Mouse (Mus musculus): ENCODE results near the gene Man1c1.

The Man1c1 gene

DNA sequence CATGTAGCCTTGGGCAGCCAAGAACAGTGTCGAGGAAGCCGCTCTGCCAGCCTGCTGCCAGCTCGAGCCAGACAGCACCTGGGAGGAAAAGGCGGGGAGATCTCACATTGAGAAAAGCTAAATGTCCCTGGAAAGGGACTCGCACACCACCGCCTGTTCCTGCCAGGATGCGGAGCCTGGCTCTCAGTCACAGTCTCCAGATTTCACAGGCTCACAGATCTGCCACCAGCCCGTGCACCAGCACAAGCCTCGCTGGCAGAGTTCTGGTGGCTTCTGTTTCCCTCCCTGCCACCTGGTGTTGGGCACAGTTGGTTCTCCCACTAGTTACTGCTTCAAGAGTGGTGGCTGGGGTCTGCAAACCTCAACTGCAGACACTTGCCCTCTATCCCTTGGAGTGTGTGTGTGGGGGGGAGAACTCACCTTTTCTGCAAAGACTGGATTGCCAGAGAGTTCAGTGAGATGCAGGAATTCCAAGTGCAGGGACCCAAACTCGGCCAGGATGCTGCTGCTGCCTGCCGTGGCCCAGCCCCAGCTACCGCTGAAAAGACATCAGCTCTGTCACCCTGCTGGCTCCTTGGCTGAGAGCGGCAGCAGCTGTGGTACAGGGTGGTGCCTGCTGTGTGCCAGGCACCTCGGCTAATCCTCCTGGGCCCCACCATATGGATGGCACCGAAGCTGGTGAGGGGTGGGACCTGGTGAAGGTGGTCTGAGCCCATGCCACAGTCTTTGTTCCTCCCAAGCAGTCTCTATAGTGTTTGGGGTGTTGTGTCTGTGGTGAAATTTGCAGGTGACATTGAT, 123.5 kb downstream of the Man1c1 start:
- no peak for DNase-seq (ENCODE audit: low read depth, low spot score)

DNA sequence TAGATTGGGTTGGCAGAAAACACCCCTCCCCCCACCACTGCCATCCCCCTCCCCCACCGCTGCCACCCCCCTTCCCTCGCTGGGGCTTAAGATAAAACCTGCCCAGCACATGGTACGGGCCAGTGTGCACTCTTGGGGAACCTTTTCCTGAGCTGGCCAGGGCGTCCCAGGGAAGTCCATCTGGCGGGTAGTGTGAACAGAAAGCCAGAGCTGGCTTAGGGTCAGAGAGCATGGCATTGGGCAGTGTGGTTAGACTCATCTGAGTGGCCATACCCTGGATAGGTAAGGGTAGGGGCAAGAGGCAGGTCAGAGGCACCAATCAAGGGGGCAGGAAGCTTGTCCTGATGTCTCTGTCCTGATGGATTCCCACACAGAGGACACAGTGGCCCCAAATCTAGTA, 124.5 kb downstream of the Man1c1 start:
- no peak for DNase-seq (ENCODE audit: low read depth, low spot score)

DNA sequence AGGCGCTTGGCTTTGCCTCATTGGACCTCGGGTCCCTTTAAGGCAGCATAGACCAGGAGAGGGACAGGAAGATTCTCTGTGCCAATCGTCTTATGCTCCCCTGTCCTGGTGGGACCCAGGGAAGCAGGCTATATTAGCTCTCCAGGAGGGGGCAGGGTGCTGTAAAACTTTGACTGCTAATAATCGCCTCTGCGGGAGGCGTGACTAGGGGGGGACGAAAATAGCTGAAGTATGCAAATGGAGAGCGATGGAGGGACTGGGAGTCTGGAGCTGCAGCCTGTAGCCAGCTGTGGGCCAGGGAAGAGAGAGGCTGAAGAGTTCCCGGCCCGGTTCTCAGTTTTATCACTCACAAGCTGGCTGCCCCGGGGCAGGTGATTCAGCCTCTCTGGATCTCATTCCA, 124.9 kb downstream of the Man1c1 start:
- no peak for DNase-seq (ENCODE audit: low read depth, low spot score)

DNA sequence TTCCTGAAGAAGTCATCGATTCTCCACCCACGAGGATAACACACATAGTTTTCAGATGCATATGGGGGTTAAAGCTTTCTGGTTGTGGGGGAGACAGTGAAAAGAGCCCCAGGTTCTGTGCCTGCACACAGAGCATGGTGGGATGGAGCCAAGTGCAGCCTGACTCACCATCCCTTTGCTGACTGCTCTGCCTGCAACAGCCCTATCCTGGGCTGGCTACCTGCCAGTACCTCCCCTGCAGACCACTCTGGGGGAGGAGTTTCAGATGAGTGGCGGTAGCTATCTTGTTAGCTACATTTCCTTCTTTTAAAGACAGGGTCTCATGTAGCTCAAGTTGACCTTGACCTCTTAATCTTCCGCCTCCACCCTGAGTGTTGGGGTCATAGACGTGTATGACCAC, 125.7 kb downstream of the Man1c1 start:
- no peak for DNase-seq (ENCODE audit: low read depth, low spot score)

DNA sequence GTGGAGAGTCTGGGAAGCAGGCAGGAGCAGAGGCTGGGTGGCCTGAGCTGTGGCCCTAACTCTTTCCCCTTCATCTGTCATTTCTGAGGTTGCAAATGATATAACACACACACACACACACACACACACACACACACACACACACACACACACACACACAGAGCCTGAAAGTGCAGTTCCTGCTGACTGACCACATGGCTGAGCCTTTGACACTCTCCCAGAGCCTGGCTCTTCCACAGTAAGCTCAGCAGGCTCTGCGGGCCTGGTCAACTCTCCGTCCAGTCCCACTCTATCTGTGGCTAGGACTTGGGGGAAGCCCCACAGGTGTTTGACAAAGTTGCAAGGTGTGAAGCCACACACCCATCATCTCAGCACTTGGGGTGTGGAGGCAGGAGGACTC, 126.8 kb downstream of the Man1c1 start:
- DNase-seq (ENCODE audit: low read depth, low spot score), result no peak

DNA sequence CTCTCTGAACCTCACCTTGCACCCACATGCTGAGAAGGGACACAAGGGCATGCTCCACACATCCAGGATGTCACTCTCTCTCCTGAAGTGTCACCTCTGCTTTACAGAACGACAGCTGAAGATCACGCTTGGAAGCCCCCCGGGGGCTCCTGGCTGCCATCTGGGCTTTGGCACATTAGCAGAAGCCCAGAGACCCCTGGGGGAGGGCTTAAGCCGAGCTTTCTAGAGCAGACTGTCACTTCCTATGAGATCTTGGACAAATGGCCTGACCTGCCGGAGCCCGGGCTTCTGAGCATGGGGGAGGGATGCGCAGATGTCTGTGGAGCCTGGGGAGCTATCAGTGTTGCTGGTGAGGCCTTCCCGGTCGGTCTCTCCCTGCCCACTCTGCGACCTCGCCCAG, 128.6 kb downstream of the Man1c1 start:
- DNase-seq (ENCODE audit: low read depth, low spot score), result no peak

DNA sequence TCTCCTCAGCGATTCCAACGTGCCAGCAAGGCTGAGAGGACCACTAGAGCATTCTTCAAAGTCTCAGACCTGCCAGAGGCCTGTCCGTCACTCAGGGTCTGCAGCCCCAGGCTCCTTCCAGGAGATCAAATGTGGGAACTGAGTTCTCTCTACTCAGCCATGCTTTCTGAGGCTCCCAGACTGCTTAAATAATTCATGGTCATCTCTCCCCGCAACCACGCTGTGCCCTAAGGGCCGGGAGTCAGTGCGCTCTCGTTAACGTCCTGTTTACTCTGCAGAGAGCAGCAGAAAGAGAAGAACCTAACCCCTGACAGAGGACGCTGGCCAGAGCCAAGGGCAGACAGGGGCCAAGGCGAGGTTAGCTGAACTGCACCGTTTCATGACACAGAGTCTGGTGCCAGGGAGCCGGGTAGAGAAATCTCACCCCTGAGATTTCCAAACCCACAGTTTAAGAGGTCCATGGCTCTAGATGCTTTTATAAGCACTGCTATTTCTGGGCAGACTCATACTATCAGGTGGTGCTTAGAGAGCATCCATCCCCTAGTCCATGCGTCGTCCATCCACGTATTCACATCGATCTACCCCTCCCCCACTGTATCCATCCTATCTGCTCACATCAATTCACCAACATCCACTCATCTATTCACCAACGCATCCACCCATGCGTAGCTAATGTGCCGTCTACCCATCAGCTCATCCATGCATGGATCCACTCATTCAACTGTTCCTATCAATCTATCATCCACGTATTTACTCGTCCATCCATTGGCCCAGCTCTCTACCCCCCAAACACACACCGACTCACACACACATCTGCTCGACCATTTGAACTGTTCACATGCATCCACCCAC, 131.4 kb downstream of the Man1c1 start:
- no peak for DNase-seq (ENCODE audit: low read depth, low spot score)

DNA sequence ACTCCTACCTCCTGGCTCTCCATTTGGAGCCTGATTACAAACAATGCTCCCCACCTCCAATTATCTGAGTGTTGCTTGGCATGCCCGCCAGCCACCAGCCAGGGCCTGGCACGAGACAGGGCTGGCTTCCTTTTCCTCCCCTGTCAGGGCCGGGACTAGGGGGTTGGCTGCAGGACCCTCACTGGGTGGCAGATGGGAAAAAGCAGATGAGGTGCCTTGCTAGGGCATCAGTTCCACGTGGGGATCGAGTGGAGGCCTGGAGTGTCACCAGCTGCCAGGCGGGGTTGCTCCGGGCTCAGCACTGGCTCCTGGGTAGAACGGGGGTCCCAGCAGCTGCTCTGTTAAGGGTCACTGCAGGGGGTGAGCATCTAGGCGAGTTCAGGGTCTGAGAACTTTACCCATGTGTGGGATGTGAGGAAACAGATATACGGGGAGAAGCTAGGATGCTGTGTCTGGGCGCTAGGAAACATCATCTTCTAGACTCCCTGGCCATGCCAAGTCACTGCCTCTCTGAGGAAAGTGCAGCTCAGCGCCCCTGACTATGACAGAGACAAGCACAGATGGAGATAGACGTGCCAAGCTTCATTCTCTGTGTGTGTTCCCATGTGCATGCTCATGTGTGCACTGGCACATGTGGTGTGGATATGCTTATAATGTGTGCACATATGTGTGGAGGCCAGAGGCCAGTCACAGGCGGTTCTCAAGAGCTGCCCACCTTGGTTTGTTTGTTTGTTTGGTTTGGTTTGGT, 133.2 kb downstream of the Man1c1 start:
- no peak for DNase-seq (ENCODE audit: low read depth, low spot score)

DNA sequence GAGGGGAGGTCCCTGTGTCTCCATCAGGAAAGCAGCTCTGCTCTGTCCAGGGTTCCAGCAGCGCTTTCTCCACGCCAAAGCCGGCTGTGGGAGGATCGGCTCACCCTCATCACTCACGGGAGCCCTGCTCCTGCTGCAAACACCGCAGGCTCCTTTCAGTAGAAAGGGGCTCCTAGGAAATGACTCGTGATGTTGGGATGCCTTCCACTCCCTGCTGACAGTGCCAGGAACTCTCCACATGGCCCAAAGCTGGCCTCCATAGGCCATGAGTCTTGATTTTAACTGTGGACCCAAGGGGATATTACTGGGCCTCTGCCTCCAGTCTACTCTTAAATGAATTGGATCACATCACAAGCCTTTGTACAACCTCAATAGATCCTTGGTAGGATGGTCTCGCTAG, 134.3 kb downstream of the Man1c1 start:
- no peak for DNase-seq (ENCODE audit: low read depth, low spot score)

DNA sequence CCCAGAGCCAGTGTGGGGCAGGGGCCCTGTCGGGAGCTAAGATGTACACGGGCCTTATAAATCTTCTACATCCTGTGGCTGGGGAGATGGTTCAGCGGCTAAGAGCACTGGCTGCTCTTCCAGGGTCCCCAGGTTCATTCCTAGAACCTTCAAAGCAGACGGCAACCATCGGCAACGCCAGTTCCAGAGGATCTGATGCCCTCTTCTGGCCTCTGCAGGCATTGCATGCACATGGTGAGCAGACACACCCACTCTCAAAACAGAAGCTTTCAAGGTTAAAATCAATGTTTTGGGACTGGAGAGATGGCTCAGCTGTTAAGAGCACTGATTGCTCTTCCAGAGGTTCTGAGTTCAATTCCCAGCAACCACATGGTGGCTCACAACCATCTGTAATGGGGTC, 134.9 kb downstream of the Man1c1 start:
- DNase-seq (ENCODE audit: low read depth, low spot score), result no peak

DNA sequence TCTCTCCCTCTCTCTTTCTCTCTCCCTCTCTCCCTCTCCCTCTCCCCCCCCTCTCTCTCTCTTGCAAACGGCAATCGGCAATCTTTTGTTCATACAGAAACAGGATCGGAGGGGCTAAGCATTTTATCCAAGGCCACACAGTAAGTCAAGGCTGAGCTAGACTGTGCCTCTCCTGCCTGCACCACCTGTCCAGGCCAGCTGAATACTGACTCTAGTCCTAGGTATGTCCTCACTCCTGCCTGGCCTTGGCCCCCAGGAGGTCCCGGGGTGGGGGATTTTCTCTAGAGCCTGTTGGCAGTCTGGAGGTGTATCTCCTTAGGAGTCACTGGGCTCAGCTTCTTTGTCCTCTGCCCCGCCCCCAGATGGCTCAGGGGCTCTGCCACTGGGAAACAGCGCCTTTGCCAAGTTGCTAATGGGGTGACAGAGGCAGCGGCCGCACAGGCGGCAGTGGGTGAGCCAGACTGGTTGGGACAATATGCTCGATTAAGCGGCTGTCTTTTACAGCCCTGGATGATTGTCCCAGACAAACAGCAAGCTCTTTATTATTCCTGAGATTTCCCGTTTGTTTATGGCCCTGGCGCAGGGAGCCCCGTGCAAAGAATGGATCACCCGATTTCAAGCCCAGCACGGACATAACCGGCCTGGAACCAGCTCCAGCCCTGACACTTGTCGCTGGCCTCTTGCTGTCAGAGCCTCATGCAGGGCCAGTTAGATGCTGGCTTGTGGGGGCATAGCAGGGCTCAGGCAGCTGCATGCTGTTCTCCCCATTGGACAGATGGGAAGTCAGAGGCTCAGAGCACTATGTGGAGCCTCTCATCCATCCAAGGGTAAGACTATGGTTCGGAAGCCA, 136.5 kb downstream of the Man1c1 start:
- no peak for DNase-seq (ENCODE audit: low read depth, low spot score)

DNA sequence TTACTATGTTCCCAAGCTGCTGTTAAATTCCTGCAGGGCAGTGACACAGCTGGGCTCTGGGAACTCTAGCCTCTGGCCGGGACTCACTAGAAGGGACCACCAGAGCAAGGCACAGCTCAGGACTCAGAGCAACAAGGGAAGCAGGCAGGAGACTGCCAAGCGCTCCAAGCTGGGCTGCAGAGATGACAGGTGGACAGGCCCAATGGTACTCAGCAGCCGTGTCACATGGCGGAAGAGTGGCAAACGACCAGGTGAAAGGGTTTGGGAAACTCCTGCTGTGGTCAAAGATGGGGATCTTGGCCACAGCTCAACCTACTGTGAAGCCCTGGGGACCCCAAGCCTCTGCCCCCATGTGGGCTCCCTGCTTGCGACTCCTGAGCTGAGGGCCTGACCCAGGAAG, 140.0 kb downstream of the Man1c1 start:
- DNase-seq (ENCODE audit: low read depth, low spot score), result no peak

DNA sequence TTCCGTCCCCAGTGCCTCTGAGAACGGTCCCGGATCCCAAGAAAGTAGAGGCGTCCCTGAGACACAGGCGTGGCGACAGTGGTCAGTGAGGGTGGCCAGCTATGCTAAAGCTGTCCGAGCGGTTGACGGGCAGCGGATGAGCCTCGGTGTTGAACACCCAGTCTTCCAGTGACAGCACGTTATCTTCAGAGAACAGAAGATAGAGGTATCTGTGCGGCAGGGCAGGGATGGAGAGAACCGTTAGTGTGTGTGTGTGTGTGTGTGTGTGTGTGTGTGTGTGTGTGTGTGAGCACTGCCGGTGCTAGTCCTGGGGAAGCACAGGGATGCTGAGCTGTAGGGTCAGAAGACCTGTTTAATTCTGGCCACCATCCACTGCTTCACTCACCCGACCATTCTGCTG, 140.5 kb downstream of the Man1c1 start:
- DNase-seq (ENCODE audit: low read depth, low spot score), result no peak

DNA sequence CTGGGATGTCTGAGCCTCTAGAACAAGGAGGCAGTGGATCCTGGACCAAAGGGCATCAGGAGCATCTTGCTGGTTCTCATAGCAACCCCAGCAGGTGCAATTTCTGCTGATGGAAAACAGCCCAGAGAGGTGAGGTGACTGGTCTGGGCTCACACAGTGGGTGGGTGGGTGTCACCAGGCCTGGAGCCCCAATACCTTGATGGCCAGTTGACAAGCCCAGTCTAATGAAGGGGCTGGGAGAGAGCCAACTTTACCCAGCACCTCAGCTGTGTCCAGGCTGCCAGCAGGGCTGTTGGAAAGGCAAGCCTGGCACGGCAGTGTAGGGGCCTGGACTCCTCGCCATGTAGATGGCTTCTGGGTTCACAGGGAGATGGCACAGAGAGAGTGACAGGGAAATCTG, 142.1 kb downstream of the Man1c1 start:
- DNase-seq (ENCODE audit: low read depth, low spot score), result no peak

DNA sequence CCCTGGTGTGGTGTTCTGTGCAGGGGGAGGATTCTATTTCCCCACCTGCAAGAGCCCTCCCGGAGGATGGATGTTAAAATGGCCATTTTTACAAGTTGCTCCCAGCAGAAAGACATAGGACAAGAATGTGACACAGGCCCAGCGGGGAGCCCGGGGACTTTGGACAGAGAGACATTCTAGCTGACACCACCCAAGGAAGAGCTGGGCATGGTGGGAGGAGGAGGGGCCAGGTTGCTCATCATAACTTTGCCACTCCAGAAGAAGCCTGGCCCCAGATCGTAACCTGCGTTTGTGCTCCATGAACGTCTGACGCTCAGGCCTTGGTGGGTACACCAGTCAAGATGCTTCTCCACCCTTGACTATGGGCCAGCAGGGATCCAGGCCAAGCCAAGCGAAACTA, 143.4 kb downstream of the Man1c1 start:
- no peak for DNase-seq (ENCODE audit: low read depth, low spot score)

DNA sequence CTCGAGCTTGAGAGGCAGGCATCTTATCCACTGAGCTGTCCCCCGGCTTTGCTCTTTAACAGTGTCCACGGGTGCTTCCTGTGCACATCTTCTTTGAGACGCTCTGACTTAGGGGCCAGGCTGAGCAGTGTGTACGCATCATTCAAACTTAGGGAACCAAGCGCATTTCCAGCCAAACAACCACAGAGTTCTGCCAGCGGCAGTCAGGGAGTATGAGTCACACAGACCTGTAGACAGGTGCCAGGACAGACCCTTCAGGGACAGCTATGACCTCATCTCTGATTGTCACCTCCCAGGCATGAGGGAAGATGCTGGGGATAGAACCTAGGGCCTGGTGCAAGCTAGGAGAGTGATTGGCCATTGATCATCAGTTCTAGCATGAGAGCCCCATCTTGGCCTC, 144.9 kb downstream of the Man1c1 start:
- no peak for DNase-seq (ENCODE audit: low read depth, low spot score)

DNA sequence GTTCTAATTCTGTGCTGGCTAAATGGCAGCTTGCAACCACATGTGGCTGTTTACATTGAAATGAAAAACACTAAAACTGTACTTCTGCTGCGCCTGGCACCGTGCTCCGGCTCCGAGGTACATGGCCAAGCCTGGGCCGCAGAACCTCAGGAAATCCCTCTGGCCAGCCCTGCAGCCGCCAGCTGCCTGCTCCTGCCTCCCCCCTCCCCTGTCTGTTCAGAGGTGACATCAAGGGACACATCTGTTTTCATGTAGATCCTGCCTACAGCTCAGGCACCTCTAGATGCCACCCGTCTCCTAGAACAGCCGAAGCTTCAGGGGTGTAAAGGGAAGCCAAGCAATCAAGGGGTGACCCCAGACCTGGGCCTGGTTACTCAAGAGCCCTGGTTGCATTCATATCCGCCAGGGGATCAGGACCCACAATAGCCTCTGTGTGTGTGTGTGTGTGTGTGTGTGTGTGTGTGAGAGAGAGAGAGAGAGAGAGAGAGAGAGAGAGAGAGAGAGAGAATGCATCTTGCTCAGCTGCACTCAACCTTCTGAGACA, 145.4 kb downstream of the Man1c1 start:
- DNase-seq (ENCODE audit: low read depth, low spot score), result no peak

DNA sequence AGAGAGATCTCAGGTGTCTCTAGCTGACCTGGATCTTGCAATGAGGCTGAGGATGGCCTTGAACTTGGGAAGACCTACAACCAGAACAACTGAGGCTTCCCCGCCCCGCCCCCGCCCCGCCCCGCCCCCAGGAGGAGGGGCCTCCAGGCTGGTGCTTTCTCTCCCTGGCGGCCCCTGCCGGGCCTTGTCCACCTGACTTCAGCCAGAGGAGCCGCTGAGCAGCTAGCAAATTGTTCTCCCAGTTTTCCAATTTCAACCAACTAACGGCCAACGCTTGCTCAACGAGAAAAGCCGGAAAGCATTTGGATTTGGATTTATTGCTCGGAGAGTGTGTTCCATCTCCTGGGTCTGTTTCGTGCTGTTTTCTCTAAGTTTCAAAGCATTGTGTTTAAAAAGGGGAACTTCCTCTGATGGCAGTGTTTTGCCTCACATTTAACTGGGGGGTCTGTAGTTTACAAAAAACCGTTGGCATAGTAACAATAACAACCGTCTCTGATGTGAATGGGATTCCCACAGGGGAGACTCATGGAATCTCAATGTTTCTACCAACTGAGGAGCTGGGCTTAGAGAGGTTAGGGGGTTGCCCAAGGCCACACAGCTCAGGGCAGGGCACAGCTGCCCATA, 146.4 kb downstream of the Man1c1 start:
- DNase-seq (ENCODE audit: low read depth, low spot score), result no peak

DNA sequence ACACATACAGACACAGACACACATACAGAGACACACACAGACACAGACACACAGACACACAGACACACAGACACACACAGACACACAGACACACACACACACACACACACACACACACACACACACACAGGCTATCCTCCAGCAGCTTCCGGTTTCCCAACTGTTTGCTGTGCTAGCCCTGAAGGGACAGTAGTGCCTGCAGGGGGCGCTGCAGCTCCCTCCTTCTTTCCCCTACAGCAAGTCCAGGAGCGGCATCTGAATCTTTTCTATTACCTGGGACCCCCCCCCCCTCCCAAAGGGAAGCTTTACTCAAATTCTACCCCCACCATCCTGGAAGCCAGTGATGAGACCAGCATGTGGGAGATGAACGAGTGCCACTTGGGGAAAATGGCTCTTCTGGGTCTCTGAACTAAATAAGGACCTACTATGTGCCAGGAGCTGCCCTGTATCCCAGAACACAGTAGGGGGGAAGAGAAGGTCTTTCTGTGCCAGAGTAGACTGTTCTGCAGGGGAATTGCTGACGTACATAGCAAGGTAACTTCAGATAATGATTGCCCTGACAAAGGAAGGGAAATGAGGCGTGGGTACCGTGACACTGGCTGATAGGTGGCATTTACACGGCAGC, 148.0 kb downstream of the Man1c1 start:
- no peak for DNase-seq (ENCODE audit: low read depth, low spot score)

DNA sequence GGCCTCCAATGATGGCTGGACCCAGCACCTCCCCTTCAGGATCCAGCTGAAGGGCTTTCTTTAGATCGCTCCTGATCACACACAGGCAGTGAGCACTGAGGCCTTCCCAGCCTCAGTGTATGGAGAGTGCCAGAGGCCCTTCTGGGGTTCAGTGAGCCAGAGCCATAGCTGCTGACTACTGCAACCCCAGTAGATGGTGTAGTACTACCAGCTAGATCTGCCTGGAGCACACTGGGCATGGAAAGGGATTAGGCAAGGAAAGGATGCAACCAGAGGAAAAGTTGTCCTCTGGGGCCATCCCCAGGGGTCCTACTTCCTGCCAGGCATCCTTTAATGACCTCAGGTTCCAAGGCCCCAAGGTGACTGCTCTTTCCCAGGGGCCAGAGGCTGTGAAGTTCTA, 150.5 kb downstream of the Man1c1 start:
- no peak for DNase-seq (ENCODE audit: low read depth, low spot score)

All from c-Kit-negative CD71-positive TER-119-positive erythroid progenitor cells, embryonic 14.5 days (primary cell).